Mouse (Mus musculus) cerebellum, adult 2 months (tissue): ENCODE measurements around the gene Chia1.

Experiments used
- CTCF ChIP-seq: fragments of 200-500 bp; IDR thresholded peaks from 2 replicates; pipeline ENCODE4 v1.5.1; 2011; ENCODE audit warnings: low read depth, mild to moderate bottlenecking, control low read depth, low read length, moderate library complexity, borderline replicate concordance; ENCODE audit not compliant: insufficient read depth
- POLR2A ChIP-seq: fragments of 200-500 bp; IDR thresholded peaks from 2 replicates; pipeline ENCODE4 v1.6.1; 2011; ENCODE audit warnings: low read length, control low read depth, borderline replicate concordance; ENCODE audit not compliant: insufficient read depth

GRCm38 (mm10) chr3:106126999-106127398 lies 14.0 kb downstream of the Chia1 start:
- TF ChIP-seq CTCF (no peak), POLR2A (no peak)
